Mouse (Mus musculus): ENCODE measurements around the gene Ggnbp2. TPM values are rescaled to one million over a fixed set of nuclear protein-coding genes. Genes with fewer than 3 reads are reported as not detected.
A peak's percentile ranks its signal among the peaks of the same experiment; 100 is the strongest.

Ggnbp2 gene
- polyA plus RNA-seq, 1 experiment from 2014 or later: 56.4 TPM

GRCm38 (mm10) chr11:84889492-84889891, 18.9 kb upstream of the Ggnbp2 start:
- Histone ChIP-seq H3K9me3 (replicated peaks; ENCODE audit: low read length) (no peaks in the 10 kb centered on the region), H3K27me3 (ENCODE audit: insufficient read depth, low read length) (no peaks in the 10 kb centered on the region), H3K27ac (no peak overlapping the region), H3K4me3 (replicated peaks; ENCODE audit: low read depth, low read length) (no peak overlapping the region), H3K36me3 (ENCODE audit: insufficient read depth, low read length) (peaks cover 21% of the 10 kb centered on the region; the same call in 1 of the 2 replicates), H3K9ac (ENCODE audit: low read depth, low read length) (no peak overlapping the region), H3K4me1 (replicated peaks; ENCODE audit: insufficient read depth, low read length) (no peaks in the 10 kb centered on the region), H3K4me2 (ENCODE audit: low read length) (no peak overlapping the region)
- no peak for TF ChIP-seq CTCF (IDR thresholded peaks at IDR 0.05; ENCODE audit: low read depth)
- WGBS: 90% methylated on average over 2 of the region's 2 CpGs
- DNase-seq (ENCODE audit: low spot score) (no peak), ATAC-seq (replicated peaks; ENCODE audit: low FRiP score, low read depth) (no peak)

GRCm38 (mm10) chr11:84888025-84888424, 17.4 kb upstream of the Ggnbp2 start:
- DNase-seq (ENCODE audit: low spot score) (no peak), ATAC-seq (replicated peaks; ENCODE audit: low FRiP score, low read depth) (no peak)
- H3K4me2 ChIP-seq (ENCODE audit: low read length): no peak overlapping the region
- no peak for TF ChIP-seq CTCF (IDR thresholded peaks at IDR 0.05; ENCODE audit: low read depth)
- H3K9ac ChIP-seq (ENCODE audit: low read depth, low read length): no peak overlapping the region
- H3K27me3 ChIP-seq (ENCODE audit: insufficient read depth, low read length): no peaks in the 10 kb centered on the region
- H3K27ac ChIP-seq: no peak overlapping the region
- no peaks in the 10 kb centered on the region for H3K4me1 ChIP-seq (replicated peaks; ENCODE audit: insufficient read depth, low read length)
- H3K36me3 ChIP-seq (ENCODE audit: insufficient read depth, low read length): peaks cover 15% of the 10 kb centered on the region; the same call in 1 of the 2 replicates
- H3K4me3 ChIP-seq (replicated peaks; ENCODE audit: low read depth, low read length): no peak overlapping the region
- no peaks in the 10 kb centered on the region for H3K9me3 ChIP-seq (replicated peaks; ENCODE audit: low read length)
- 94% methylated on average over 8 of the region's 8 CpGs for WGBS

- Histone ChIP-seq H3K27ac (peak overlapping the region; percentile 33), H3K4me1 (replicated peaks; ENCODE audit: insufficient read depth, low read length) (no peaks in the 10 kb centered on the region), H3K4me2 (ENCODE audit: low read length) (no peak overlapping the region), H3K9me3 (replicated peaks; ENCODE audit: low read length) (no peaks in the 10 kb centered on the region), H3K9ac (ENCODE audit: low read depth, low read length) (no peak overlapping the region), H3K36me3 (ENCODE audit: insufficient read depth, low read length) (peaks cover 12% of the 10 kb centered on the region; the same call in 1 of the 2 replicates), H3K4me3 (replicated peaks; ENCODE audit: low read depth, low read length) (no peak overlapping the region), H3K27me3 (ENCODE audit: insufficient read depth, low read length) (no peaks in the 10 kb centered on the region)
- WGBS: 83% methylated on average over 11 of the region's 11 CpGs
- TF ChIP-seq CTCF (IDR thresholded peaks at IDR 0.05; ENCODE audit: low read depth): no peak
- peak; percentile 6 for DNase-seq (ENCODE audit: low spot score)
- ATAC-seq (replicated peaks; ENCODE audit: low FRiP score, low read depth): peak; percentile 77
Measured at GRCm38 (mm10) chr11:84886767-84887511, 16.3 kb upstream of the Ggnbp2 start.

- no peak overlapping the region for H3K9ac ChIP-seq (ENCODE audit: low read depth, low read length)
- no peaks in the 10 kb centered on the region; the same call in 1 of the 2 replicates for H3K4me1 ChIP-seq (replicated peaks; ENCODE audit: insufficient read depth, low read length)
- no peak for TF ChIP-seq CTCF (IDR thresholded peaks at IDR 0.05; ENCODE audit: low read depth)
- H3K27me3 ChIP-seq (ENCODE audit: insufficient read depth, low read length): no peaks in the 10 kb centered on the region
- no peak overlapping the region for H3K4me3 ChIP-seq (replicated peaks; ENCODE audit: low read depth, low read length)
- ATAC-seq (replicated peaks; ENCODE audit: low FRiP score, low read depth) (no peak), DNase-seq (ENCODE audit: low spot score) (no peak)
- H3K27ac ChIP-seq: peak overlapping the region; percentile 15; the same call in 1 of the 2 replicates
- no peaks in the 10 kb centered on the region for H3K9me3 ChIP-seq (replicated peaks; ENCODE audit: low read length)
- peaks cover 8% of the 10 kb centered on the region; the same call in 1 of the 2 replicates for H3K36me3 ChIP-seq (ENCODE audit: insufficient read depth, low read length)
- 81% methylated on average over 5 of the region's 5 CpGs for WGBS
- H3K4me2 ChIP-seq (ENCODE audit: low read length): no peak overlapping the region
Measured at GRCm38 (mm10) chr11:84886236-84886635, 15.6 kb upstream of the Ggnbp2 start.

GRCm38 (mm10) chr11:84885238-84885637, 14.6 kb upstream of the Ggnbp2 start:
- Histone ChIP-seq H3K9me3 (replicated peaks; ENCODE audit: low read length) (no peaks in the 10 kb centered on the region), H3K4me3 (replicated peaks; ENCODE audit: low read depth, low read length) (no peak overlapping the region), H3K9ac (ENCODE audit: low read depth, low read length) (no peak overlapping the region), H3K27ac (peak overlapping the region; percentile 9), H3K4me2 (ENCODE audit: low read length) (no peak overlapping the region), H3K27me3 (ENCODE audit: insufficient read depth, low read length) (no peaks in the 10 kb centered on the region), H3K36me3 (ENCODE audit: insufficient read depth, low read length) (peaks cover 8% of the 10 kb centered on the region; the same call in 1 of the 2 replicates), H3K4me1 (replicated peaks; ENCODE audit: insufficient read depth, low read length) (no peaks in the 10 kb centered on the region; the same call in 1 of the 2 replicates)
- 91% methylated on average over 4 of the region's 4 CpGs for WGBS
- ATAC-seq (replicated peaks; ENCODE audit: low FRiP score, low read depth) (no peak), DNase-seq (ENCODE audit: low spot score) (no peak)
- no peak for TF ChIP-seq CTCF (IDR thresholded peaks at IDR 0.05; ENCODE audit: low read depth)

- DNase-seq (ENCODE audit: low spot score): no peak
- 93% methylated on average over 7 of the region's 7 CpGs for WGBS
- no peaks in the 10 kb centered on the region for H3K9me3 ChIP-seq (replicated peaks; ENCODE audit: low read length)
Measured at GRCm38 (mm10) chr11:84882346-84882745, 11.7 kb upstream of the Ggnbp2 start.

More at GRCm38 (mm10) chr11:84882346-84882745, 11.7 kb upstream of the Ggnbp2 start:
- no peak overlapping the region for H3K4me2 ChIP-seq (ENCODE audit: low read length)
- TF ChIP-seq CTCF (IDR thresholded peaks at IDR 0.05; ENCODE audit: low read depth): no peak
- H3K9ac ChIP-seq (ENCODE audit: low read depth, low read length): no peak overlapping the region
- no peak overlapping the region for H3K27ac ChIP-seq
- H3K4me3 ChIP-seq (replicated peaks; ENCODE audit: low read depth, low read length): no peak overlapping the region
- H3K27me3 ChIP-seq (ENCODE audit: insufficient read depth, low read length): no peaks in the 10 kb centered on the region
- ATAC-seq (replicated peaks; ENCODE audit: low FRiP score, low read depth): no peak
- peaks cover 5% of the 10 kb centered on the region; the same call in 1 of the 2 replicates for H3K4me1 ChIP-seq (replicated peaks; ENCODE audit: insufficient read depth, low read length)
- peaks cover 8% of the 10 kb centered on the region; the same call in 1 of the 2 replicates for H3K36me3 ChIP-seq (ENCODE audit: insufficient read depth, low read length)
